Mouse (Mus musculus): ENCODE measurements around the gene Olfml3. TPM values are rescaled to one million over a fixed set of nuclear protein-coding genes. Genes with fewer than 3 reads are reported as not detected.

Gene Olfml3
- total and polyA plus RNA-seq, 2 experiments from 2014 or later = 6.4 to 7.9 TPM

- Histone ChIP-seq H3K4me3 (ENCODE audit: low read depth, low read length) (no peak overlapping the region), H3K9me3 (ENCODE audit: low read length) (no peaks in the 10 kb centered on the region), H3K27ac (ENCODE audit: low read depth, low read length) (no peak overlapping the region), H3K4me2 (ENCODE audit: low read depth) (no peak overlapping the region), H3K9ac (no peak overlapping the region), H3K27me3 (ENCODE audit: insufficient read depth, low read length) (no peaks in the 10 kb centered on the region), H3K36me3 (ENCODE audit: insufficient read depth) (peaks cover 56% of the 10 kb centered on the region), H3K4me1 (ENCODE audit: insufficient read depth) (no peaks in the 10 kb centered on the region)
- no peak for DNase-seq
- no peak for TF ChIP-seq CTCF (IDR thresholded peaks at IDR 0.05; ENCODE audit: low read depth)
- no peak for ATAC-seq
- 91% methylated on average over 5 of the region's 5 CpGs for WGBS
Measured at GRCm38 (mm10) chr3:103759261-103759970, 21.6 kb upstream of the Olfml3 start.

DNA sequence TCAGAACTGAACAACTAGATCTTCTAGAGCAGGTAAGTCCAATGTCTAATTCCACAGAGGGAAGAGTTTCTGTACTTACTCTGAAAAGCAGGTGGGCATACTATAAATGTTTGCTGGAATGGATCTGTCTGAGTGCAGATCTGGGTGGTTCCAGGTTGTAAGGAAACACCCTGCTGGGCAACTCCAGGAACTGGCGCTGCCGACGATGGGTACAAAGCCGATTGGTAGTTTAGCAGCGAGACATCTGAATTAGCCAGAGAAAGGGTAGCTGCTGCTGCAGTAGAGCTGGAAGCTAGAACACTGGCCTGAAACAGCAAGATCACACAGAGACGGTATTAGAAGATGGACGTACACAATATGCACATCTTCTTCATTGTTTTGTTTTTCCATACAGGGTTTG lies 20.7 kb upstream of the Olfml3 start:
- Histone ChIP-seq H3K36me3 (ENCODE audit: insufficient read depth) (peaks cover 61% of the 10 kb centered on the region), H3K27me3 (ENCODE audit: insufficient read depth, low read length) (no peaks in the 10 kb centered on the region), H3K4me3 (ENCODE audit: low read depth, low read length) (no peak overlapping the region), H3K4me1 (ENCODE audit: insufficient read depth) (no peaks in the 10 kb centered on the region), H3K4me2 (ENCODE audit: low read depth) (no peak overlapping the region), H3K9me3 (ENCODE audit: low read length) (no peaks in the 10 kb centered on the region), H3K9ac (no peak overlapping the region), H3K27ac (ENCODE audit: low read depth, low read length) (no peak overlapping the region)
- no peak for DNase-seq
- ATAC-seq = no peak
- TF ChIP-seq CTCF (IDR thresholded peaks at IDR 0.05; ENCODE audit: low read depth) = no peak
- 88% methylated on average over 7 of the region's 7 CpGs for WGBS

DNA sequence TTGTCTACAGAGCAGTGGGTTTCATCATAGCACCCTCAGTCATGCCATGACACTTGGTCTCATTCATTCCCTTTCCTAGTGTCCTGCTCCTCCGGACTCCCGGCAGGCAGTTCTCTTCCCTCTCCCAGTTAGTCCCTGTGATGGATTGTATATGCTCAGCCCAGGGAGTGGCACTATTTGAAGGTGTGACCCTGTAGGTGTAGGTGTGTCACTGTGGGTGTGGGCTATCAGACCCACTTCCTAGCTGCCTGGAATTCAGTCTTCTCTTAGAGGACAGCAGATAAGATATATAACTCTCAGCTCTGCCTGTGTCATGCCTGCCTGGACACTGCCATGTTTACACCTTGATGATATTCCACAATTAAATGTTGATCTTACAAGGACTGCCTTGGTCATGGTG lies 19.1 kb upstream of the Olfml3 start:
- Histone ChIP-seq H3K27me3 (ENCODE audit: insufficient read depth, low read length) (no peaks in the 10 kb centered on the region), H3K4me1 (ENCODE audit: insufficient read depth) (no peaks in the 10 kb centered on the region), H3K9me3 (ENCODE audit: low read length) (no peaks in the 10 kb centered on the region), H3K4me2 (ENCODE audit: low read depth) (no peak overlapping the region), H3K4me3 (ENCODE audit: low read depth, low read length) (no peak overlapping the region), H3K27ac (ENCODE audit: low read depth, low read length) (no peak overlapping the region), H3K36me3 (ENCODE audit: insufficient read depth) (peaks cover 56% of the 10 kb centered on the region), H3K9ac (no peak overlapping the region)
- no peak for DNase-seq
- WGBS = 98% methylated on average over 2 of the region's 2 CpGs
- no peak for ATAC-seq
- TF ChIP-seq CTCF (IDR thresholded peaks at IDR 0.05; ENCODE audit: low read depth) = no peak

GRCm38 (mm10) chr3:103755351-103755750 lies 17.6 kb upstream of the Olfml3 start:
- DNase-seq = no peak
- no peak overlapping the region for H3K4me2 ChIP-seq (ENCODE audit: low read depth)
- H3K4me1 ChIP-seq (ENCODE audit: insufficient read depth) = no peaks in the 10 kb centered on the region
- H3K4me3 ChIP-seq (ENCODE audit: low read depth, low read length) = no peak overlapping the region
- WGBS = 84% methylated on average over 3 of the region's 3 CpGs
- H3K36me3 ChIP-seq (ENCODE audit: insufficient read depth) = peaks cover 51% of the 10 kb centered on the region
- no peaks in the 10 kb centered on the region for H3K9me3 ChIP-seq (ENCODE audit: low read length)
- no peak overlapping the region for H3K27ac ChIP-seq (ENCODE audit: low read depth, low read length)
- no peak for TF ChIP-seq CTCF (IDR thresholded peaks at IDR 0.05; ENCODE audit: low read depth)
- H3K9ac ChIP-seq = no peak overlapping the region
- no peaks in the 10 kb centered on the region for H3K27me3 ChIP-seq (ENCODE audit: insufficient read depth, low read length)
- no peak for ATAC-seq

- no peak for DNase-seq
- Histone ChIP-seq H3K4me2 (ENCODE audit: low read depth) (no peak overlapping the region), H3K27ac (ENCODE audit: low read depth, low read length) (no peak overlapping the region), H3K9me3 (ENCODE audit: low read length) (no peaks in the 10 kb centered on the region), H3K4me3 (ENCODE audit: low read depth, low read length) (no peak overlapping the region), H3K36me3 (ENCODE audit: insufficient read depth) (peaks cover 54% of the 10 kb centered on the region), H3K27me3 (ENCODE audit: insufficient read depth, low read length) (no peaks in the 10 kb centered on the region), H3K9ac (no peak overlapping the region), H3K4me1 (ENCODE audit: insufficient read depth) (no peaks in the 10 kb centered on the region)
- no peak for TF ChIP-seq CTCF (IDR thresholded peaks at IDR 0.05; ENCODE audit: low read depth)
- 66% methylated on average over 2 of the region's 2 CpGs for WGBS
- ATAC-seq = no peak
Measured at GRCm38 (mm10) chr3:103751558-103751957, 13.8 kb upstream of the Olfml3 start.

GRCm38 (mm10) chr3:103746711-103747110 lies 8.9 kb upstream of the Olfml3 start:
- H3K9ac ChIP-seq = no peak overlapping the region
- no peak overlapping the region for H3K4me2 ChIP-seq (ENCODE audit: low read depth)
- H3K27me3 ChIP-seq (ENCODE audit: insufficient read depth, low read length) = no peaks in the 10 kb centered on the region
- ATAC-seq = no peak
- no peak overlapping the region for H3K4me3 ChIP-seq (ENCODE audit: low read depth, low read length)
- WGBS = 86% methylated on average over 5 of the region's 5 CpGs
- H3K36me3 ChIP-seq (ENCODE audit: insufficient read depth) = peaks cover 71% of the 10 kb centered on the region
- no peak for TF ChIP-seq CTCF (IDR thresholded peaks at IDR 0.05; ENCODE audit: low read depth)
- no peaks in the 10 kb centered on the region for H3K9me3 ChIP-seq (ENCODE audit: low read length)
- H3K27ac ChIP-seq (ENCODE audit: low read depth, low read length) = no peak overlapping the region
- no peak for DNase-seq
- H3K4me1 ChIP-seq (ENCODE audit: insufficient read depth) = no peaks in the 10 kb centered on the region

DNA sequence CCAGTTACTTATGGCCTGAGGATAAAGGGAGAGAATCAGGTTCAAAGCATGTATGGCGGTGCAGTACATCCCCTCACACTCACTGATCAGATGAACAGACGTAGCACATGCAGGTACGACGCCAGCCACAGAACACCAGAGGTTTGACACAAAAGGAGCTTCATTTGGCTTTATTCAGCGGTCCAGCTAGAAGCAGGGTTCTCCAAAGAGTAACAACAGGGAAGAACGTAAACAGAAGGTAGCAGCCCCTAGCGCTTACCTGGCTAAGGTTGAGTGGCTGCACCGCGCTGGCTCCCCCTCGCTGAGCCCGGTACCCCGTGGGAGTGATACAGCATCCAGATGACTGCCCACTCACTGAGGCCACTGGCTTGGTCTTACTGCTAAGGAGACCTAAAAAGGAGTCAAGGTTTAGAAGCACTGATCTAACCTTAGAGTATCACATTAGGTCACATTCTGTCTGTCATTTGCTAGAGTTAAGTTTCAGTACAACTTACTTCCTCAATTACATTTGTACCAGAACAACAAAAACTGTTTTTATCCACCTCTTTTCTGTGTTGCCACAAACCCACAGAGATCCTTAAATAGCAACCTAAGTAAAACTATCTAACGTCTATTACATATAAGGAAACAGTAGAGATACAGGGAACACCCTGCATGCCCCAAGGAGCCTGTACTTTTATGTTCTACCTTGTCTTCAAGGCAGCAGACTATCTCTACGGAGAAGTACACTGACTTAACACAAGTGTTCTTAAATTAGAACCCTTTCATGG lies 7.4 kb upstream of the Olfml3 start:
- Histone ChIP-seq H3K36me3 (ENCODE audit: insufficient read depth) (peaks cover 69% of the 10 kb centered on the region), H3K4me2 (ENCODE audit: low read depth) (no peak overlapping the region), H3K4me3 (ENCODE audit: low read depth, low read length) (no peak overlapping the region), H3K27me3 (ENCODE audit: insufficient read depth, low read length) (no peaks in the 10 kb centered on the region), H3K9ac (no peak overlapping the region), H3K27ac (ENCODE audit: low read depth, low read length) (no peak overlapping the region), H3K9me3 (ENCODE audit: low read length) (no peaks in the 10 kb centered on the region), H3K4me1 (ENCODE audit: insufficient read depth) (no peaks in the 10 kb centered on the region)
- DNase-seq (no peak), ATAC-seq (no peak)
- WGBS = 92% methylated on average over 14 of the region's 14 CpGs
- no peak for TF ChIP-seq CTCF (IDR thresholded peaks at IDR 0.05; ENCODE audit: low read depth)

Data from forebrain, postnatal 0 days (tissue).